Mouse (Mus musculus): ENCODE measurements around the gene Ltbp2. TPM values are rescaled to one million over a fixed set of nuclear protein-coding genes. Genes with fewer than 3 reads are reported as not detected.

The Ltbp2 gene
- 18.6 and 19.3 TPM in 2 replicates for polyA plus RNA-seq (2012; rRNA removed)

DNA sequence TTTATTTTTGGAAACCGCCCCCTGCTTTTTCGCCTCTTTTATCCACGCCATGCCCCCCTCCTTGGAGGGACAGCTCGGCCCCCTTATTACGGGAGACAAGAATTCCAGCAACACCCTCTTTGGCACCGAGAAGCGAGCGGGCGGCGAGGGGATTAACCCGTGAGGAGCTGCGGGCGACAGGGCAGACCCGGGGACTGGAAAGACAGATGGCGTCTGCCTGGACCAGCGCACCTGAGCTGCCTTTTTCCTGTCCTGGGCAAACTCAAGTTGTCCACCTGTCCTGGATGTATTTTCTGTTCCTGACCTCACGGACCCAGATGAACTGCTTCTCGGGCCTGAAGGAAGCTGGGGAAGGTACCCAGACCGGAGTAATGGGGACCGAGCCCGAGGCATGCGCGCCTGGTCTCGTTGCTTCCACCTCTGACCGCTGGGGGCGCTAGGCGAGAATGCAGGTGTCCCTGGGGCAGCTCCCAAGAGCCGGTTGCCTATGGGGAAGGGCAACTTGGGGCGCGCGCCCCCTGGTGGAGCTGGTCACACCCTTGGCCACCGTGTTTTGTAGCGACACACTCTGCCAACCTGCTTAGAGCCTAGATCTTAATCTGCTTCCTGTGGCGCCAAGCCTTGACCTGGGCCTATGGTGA is at the start of gene Ltbp2:
Gene Ltbp2 (minus strand): TSS at position 52 of the 641 bp plus-strand sequence.

GRCm38 (mm10) chr12:84772726-84773441 is 103.4 kb downstream of the Ltbp2 start, which contains the start of the genes Npc2 and Isca2:
Gene Npc2 (minus strand): TSS chr12:84773152.
Gene Isca2 (plus strand): TSS chr12:84773251.

Other genes with a start within 250 kb of the Ltbp2 start
- 5.7 and 6.7 TPM in 2 replicates for gene Vrtn, start 235.5 kb downstream of the Ltbp2 start, polyA plus RNA-seq (2012; rRNA removed)
- gene Syndig1l, start 177.7 kb downstream of the Ltbp2 start, polyA plus RNA-seq (2012; rRNA removed), result not detected in 2 replicates
- gene Npc2, start 103.4 kb downstream of the Ltbp2 start, polyA plus RNA-seq (2012; rRNA removed), result 189 and 241 TPM in 2 replicates
- 33.2 and 37.2 TPM in 2 replicates for gene Isca2, start 103.3 kb downstream of the Ltbp2 start, polyA plus RNA-seq (2012; rRNA removed)
- gene Fcf1, start 94.4 kb upstream of the Ltbp2 start, polyA plus RNA-seq (2012; rRNA removed), result 32.5 and 45.6 TPM in 2 replicates
- 22.4 and 28.4 TPM in 2 replicates for gene Arel1, start 94.4 kb upstream of the Ltbp2 start, polyA plus RNA-seq (2012; rRNA removed)
- gene Ylpm1, start 119.8 kb upstream of the Ltbp2 start, polyA plus RNA-seq (2012; rRNA removed), result 13.6 and 19.2 TPM in 2 replicates
- 3.0 and 3.4 TPM in 2 replicates for gene Prox2, start 234.2 kb upstream of the Ltbp2 start, polyA plus RNA-seq (2012; rRNA removed)
- 70.4 and 82.0 TPM in 2 replicates for gene Dlst, start 234.3 kb upstream of the Ltbp2 start, polyA plus RNA-seq (2012; rRNA removed)

All from ovary, adult 2 months (tissue).